Mouse (Mus musculus): ENCODE measurements at regions not wholly inside any gene's neighbourhood (a gene's known extent, or its start where the extent isn't known, plus 50 kb on each side); places are given as distances from the start of the nearest gene placed in this dataset.

DNA sequence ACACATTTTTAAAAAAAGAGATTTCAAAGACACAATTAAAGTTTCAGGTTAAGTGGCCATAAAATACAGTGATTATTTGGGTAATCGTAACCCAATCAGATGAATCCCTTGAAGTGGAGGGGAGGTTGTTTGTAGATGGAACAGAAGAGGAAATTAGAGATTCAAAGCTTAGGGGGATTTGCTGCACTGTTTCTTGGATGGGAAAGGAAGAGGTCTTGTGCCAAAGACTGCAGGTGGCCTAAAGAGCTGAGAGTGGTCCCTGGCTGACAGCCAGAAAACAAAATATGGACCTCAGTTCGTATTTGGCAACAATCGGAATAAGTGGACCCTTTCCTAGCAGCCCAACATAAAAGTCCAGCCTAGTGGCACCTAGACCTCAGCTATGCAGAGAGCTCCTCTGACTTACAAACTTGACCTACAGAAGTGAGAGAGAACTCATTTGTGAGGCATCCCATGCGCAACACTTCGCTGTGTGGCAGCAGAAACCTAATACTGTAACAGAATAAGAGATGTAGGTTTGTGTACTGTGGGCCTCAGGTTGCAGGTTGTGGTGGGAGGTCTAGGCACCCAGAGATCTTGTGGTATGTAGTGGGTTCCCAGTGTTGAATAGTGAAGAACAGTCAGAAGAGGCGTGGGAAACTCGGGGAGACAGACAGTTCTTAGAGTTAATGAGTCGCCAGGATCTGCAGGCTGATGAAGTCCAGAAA, 110.0 kb upstream of the Ccdc54 start:
- no peak for DNase-seq

- DNase-seq: no peak
Measured at GRCm38 (mm10) chr16:50700123-50700522, 109.2 kb upstream of the Ccdc54 start.

DNA sequence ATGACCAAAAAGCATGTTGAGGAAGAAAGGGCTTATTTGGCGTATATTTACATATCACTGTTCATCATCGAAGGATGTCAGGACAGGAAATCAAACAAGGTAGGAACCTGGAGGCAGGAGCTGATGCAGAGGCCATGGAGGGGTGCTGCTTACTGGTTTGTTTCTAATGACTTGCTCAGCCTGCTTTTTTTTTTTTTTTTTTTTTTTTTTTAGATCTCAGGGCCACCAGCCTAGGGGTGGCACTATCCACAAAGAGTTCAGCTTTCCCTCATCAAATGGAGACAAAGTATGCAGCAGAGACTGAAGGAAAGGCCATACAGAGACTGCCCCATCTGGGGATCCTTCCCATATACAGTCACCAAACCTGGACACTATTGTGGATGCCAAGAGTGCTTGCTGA, 106.8 kb upstream of the Ccdc54 start:
- no peak for DNase-seq

DNA sequence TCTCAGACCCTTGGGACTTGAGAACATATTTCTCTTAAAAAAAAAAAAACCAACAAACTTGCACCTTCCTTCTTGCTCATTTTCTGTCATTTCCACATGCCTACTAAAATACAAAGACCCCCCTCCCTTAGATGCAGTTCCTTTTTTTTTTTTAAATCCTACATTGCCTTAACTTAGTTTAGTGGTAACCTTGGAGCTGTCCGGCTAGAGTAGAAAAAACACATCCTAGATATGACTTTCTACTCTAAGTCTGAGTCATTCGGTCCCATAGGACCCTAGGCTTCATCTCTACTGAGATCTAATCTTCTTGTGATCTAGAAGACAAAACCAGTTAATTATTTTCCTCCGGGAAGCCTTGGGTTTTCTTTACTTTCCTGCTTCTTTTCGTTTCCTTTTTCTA, 105.1 kb upstream of the Ccdc54 start:
- DNase-seq: no peak

DNA sequence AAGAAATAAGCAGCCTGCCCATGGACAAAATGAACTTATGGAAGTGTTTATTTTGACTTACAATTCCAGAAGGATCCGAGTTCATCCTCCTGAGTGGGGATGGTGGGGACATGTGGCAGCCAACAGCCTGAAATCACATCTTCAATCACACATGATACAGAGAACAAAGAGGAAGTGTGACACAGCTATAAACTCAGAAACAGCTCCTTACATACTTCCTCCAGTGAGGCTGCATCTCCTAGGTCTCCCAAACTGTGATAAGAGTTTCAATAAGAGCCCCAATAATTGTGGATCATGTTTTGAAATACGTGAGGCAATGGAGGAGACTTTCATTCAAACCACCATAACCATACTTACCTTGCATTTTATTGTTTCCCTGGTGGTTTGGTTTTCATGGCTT, 103.1 kb upstream of the Ccdc54 start:
- DNase-seq: no peak

- DNase-seq: no peak
Measured at GRCm38 (mm10) chr16:50690818-50691217, 99.9 kb upstream of the Ccdc54 start.

DNA sequence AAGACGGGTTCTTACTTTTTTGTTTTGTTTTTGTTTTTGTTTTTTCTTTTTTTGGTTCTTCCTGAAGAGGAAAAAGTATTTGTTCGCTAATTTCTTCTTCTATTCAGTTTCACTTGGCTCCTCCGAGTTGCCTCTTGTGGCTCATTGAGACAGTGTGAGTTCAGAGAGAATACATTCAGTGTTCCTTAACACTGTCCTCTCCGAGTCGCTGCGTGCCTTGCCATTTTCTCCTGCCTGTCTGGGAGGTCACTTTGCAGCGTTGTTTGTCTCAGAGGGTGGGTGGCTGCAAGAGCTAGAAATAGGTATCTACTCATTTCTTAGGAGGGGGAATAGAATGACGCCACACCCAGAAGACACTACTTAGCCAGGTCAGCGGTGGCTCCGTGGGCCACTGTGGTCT, 98.6 kb upstream of the Ccdc54 start:
- DNase-seq: no peak

DNA sequence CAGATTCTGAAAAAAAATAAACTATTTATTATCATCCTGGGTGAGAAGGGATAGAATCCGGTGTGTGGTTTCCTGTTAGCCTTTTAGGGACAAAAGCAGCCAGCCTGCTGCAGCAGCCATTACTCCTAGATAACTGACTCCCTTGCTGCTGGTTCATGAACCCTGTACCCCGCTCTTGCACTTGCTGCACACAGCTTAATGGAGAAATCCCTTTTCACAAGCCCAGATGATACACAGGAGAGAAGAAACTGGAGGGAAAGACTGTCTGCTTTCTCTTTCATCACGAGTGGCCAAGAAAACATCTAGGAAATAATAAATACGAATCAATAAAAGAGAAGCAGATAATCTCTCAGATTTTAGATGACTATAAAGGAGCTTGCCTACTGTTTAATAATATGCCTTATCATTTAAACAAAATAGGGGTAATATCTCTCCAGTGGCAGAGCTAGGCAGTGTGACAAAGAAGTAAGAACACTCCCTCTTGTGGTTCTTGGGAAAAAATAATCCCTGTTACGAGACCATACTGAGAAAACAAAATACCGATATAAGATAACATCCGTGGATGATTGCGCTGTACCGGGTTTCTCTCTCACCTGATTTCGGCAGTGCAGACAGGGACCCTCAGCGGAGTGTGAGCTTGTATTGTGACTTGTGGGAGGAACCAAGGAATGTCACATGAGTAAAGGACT, 98.0 kb upstream of the Ccdc54 start:
- DNase-seq: no peak

DNA sequence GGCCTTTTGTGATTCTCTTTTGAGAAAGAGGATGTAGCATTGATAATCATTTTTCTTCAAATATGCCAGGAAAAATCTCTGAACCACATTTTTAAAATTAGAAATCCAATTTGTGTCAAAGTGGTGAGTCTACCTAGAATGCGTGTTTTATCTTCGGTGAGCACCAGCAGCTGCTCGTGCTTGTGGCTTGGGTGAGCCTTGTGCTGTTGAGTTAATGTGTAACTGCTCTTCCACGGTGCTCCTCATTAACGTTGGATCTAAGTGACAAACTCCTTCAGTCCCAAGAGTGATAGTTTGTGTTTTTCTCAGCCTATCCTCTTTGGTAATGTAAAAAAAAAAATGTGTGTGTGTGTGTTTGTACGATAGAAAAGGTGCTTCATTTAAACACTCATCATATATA, 88.7 kb upstream of the Ccdc54 start:
- DNase-seq: no peak

DNA sequence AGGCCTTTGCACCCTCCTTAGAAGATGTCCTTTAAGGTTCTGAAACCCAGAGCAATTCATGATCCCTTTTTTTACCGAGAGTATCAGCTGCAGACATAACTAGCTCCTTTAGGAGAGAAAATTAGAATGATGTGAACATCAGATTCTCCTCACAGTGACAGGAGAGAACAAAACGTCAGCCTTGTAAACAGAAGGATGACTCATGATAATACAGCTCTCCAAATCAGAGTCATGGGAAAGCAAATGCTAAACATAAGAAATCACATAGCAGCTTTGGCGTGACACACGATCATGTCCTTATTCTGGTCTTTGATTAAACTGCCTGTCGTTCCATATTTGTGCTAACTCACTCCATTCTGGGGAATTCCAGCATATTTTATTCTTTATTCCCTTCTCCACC, 82.4 kb upstream of the Ccdc54 start:
- DNase-seq: no peak

DNA sequence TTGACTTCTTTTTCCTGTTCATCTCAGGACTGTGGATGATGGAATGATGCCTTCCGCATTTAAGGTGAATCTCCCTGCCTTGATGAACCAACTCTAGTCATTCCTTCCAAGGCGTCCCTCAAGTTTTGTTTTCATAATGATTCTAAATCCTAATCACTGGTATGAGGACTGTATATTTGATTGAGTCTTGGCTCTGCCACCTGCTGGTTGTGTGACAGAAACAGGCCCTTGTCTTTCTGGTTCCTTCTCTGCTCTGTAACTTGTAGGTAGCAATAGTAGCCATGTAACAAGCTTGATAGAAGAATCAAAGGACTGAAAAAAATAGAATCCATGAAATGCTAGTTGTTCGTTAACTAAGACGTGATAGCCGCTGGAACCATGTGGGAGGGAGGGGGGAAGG, 81.8 kb upstream of the Ccdc54 start:
- no peak for DNase-seq

- no peak for DNase-seq
Measured at GRCm38 (mm10) chr16:50671170-50671569, 80.2 kb upstream of the Ccdc54 start.

DNA sequence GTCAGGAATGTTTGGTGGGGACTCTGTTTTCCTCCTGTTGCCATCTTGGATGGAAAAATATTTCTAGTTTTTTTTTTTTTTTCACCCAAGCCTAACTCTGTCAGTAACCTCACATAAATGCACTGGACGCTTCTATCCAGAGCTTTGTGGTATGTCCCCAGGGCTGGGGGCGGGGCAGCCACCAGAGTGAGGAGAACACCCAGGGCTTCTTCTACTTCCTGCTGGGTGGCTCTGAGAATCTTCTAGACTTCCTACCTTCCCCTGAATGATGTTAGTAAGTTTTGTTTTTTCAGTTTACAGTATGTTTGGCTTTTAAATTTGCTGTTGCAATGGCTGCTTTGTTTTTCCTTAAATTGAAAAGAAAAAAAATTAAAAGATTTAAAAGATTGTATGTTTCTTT, 73.3 kb upstream of the Ccdc54 start:
- DNase-seq: no peak

Small RNA genes lying in the stretch of these regions (microRNA-seq; reads per million reads assigned to microRNA genes)
- 0 reads per million in 2 experiments for gene Mir6363
